Comparison of ENCODE assay signal across 23 mouse cellular contexts in the genomic region with DNA sequence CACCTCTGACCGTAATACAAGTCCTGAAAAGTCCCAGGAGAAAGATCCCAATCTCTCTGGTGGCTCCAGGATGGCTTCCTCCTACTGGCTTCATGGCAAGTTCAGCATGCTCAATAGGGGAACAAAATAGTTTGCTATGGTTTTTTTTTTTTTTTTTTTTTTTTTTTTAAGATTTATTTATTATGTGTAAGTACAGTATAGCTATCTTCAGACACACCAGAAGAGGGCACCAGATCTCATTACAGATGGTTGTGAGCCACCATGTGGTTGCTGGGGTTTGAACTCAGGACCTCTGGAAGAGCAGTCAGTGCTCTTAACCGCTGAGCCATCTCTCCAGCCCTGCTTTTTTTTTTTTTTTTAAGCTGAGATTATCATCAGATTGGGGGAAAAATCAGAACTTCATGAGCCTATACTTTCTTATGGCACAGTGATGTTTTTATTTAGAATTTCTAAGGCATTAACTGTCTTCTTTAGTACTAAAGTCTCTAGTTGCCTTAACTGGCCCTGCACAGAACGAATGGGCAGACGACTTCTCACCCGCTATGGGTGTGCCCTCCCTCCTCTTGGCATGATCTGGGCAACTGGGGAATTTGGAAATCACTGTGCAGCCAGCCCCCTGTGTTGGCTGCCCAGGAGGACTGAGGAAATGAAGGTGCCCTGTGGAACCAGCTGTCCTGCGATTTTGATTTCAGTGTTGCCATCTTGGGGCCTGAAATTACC.
A peak's percentile ranks its signal among the peaks of the same experiment; 100 is the strongest.
DNase-seq lines count a peak whose midpoint lies in the region; ATAC-seq and TF ChIP-seq lines count a peak whose summit lies in the region.
"Had no signal": no experiment of that assay in that cellular context is flagged by ENCODE, and none has a peak within 500 bp of the region (broad histone marks: within the 10 kb centered on the region; RNA-seq: fewer than 3 reads in every experiment).

No protein-coding gene starts in this region.

- TF ChIP-seq CTCF in stomach, postnatal 0 days (IDR thresholded peaks at IDR 0.05; ENCODE audit: low read depth), result no peak

- no peak overlapping the region for H3K4me3 ChIP-seq in hindbrain, embryonic 13.5 days
- no peak overlapping the region for H3K4me3 ChIP-seq in hindbrain, embryonic 12.5 days
- no peak overlapping the region for H3K4me3 ChIP-seq in stomach, postnatal 0 days (ENCODE audit: low read depth, low read length)
- H3K4me3 ChIP-seq in intestine, embryonic 15.5 days (replicated peaks), result no peak overlapping the region
- H3K4me3 ChIP-seq: embryonic facial prominence, embryonic 12.5 days; heart, embryonic 13.5 days; midbrain, embryonic 10.5 days; neural tube, embryonic 12.5 days had no signal

- H3K4me1 ChIP-seq in hindbrain, embryonic 13.5 days (replicated peaks), result peaks cover 36% of the 10 kb centered on the region
- peaks cover 11% of the 10 kb centered on the region; the same call in 1 of the 2 replicates for H3K4me1 ChIP-seq in hindbrain, embryonic 12.5 days
- H3K4me1 ChIP-seq in stomach, postnatal 0 days (replicated peaks; ENCODE audit: control insufficient read depth, insufficient read depth), result peaks cover 18% of the 10 kb centered on the region
- H3K4me1 ChIP-seq in intestine, embryonic 15.5 days (replicated peaks), result peaks cover 49% of the 10 kb centered on the region

- no peak overlapping the region for H3K27ac ChIP-seq in hindbrain, embryonic 13.5 days
- H3K27ac ChIP-seq in hindbrain, embryonic 12.5 days, result no peak overlapping the region
- peak overlapping the region; percentile 63 for H3K27ac ChIP-seq in stomach, postnatal 0 days (replicated peaks)
- H3K27ac ChIP-seq in intestine, embryonic 15.5 days, result no peak overlapping the region
- H3K27ac ChIP-seq: embryonic facial prominence, embryonic 12.5 days; heart, embryonic 13.5 days; kidney, postnatal 0 days; midbrain, embryonic 10.5 days; neural tube, embryonic 12.5 days had no signal

- ATAC-seq in hindbrain, embryonic 13.5 days (ENCODE audit: low FRiP score), result no peak
- no peak for ATAC-seq in hindbrain, embryonic 12.5 days (ENCODE audit: low FRiP score)
- ATAC-seq in stomach, postnatal 0 days (ENCODE audit: low FRiP score, low TSS enrichment), result no peak
- no peak for ATAC-seq in intestine, embryonic 15.5 days
- ATAC-seq: forebrain, embryonic 14.5 days; hindbrain, embryonic 16.5 days; midbrain, embryonic 16.5 days had no signal

- DNase-seq in lung, postnatal 36 days, result peak; percentile 34
- no peak for DNase-seq in lung, postnatal 4 days
- peak; percentile 82 for DNase-seq in adipocyte (ENCODE audit: low spot score)
- DNase-seq in stomach, postnatal 0 days (ENCODE audit: low spot score), result no peak
- DNase-seq in spleen, adult 12 weeks (ENCODE audit: low spot score), result no peak
- DNase-seq: cerebellum, adult 11 months; cerebellum, adult 9-11 months; embryo, embryonic 11 days; gastrocnemius, postnatal 25 days; heart, postnatal 10 days; liver; right cerebral cortex, postnatal 4 days had no signal

- H3K9ac ChIP-seq in hindbrain, embryonic 13.5 days, result 0 out of 2 replicates have a peak overlapping the region, but pooled peaks have one; percentile 9
- H3K9ac ChIP-seq in hindbrain, embryonic 12.5 days, result no peak overlapping the region
- H3K9ac ChIP-seq in stomach, postnatal 0 days (ENCODE audit: low read length), result no peak overlapping the region
- H3K9ac ChIP-seq in intestine, embryonic 15.5 days, result no peak overlapping the region
- H3K9ac ChIP-seq: embryonic facial prominence, embryonic 12.5 days; heart, embryonic 13.5 days; neural tube, embryonic 12.5 days had no signal

- H3K4me2 ChIP-seq in hindbrain, embryonic 13.5 days, result no peak overlapping the region
- H3K4me2 ChIP-seq in hindbrain, embryonic 12.5 days (replicated peaks), result no peak overlapping the region
- H3K4me2 ChIP-seq in stomach, postnatal 0 days (replicated peaks; ENCODE audit: low read depth), result no peak overlapping the region; the same call in 1 of the 2 replicates
- H3K4me2 ChIP-seq in intestine, embryonic 15.5 days (replicated peaks), result no peak overlapping the region
- H3K4me2 ChIP-seq: embryonic facial prominence, embryonic 12.5 days; heart, embryonic 13.5 days; neural tube, embryonic 12.5 days had no signal

- no peaks in the 10 kb centered on the region for H3K9me3 ChIP-seq in hindbrain, embryonic 13.5 days
- no peaks in the 10 kb centered on the region for H3K9me3 ChIP-seq in hindbrain, embryonic 12.5 days (replicated peaks)
- H3K9me3 ChIP-seq in stomach, postnatal 0 days (ENCODE audit: control insufficient read depth, low read length), result no peaks in the 10 kb centered on the region
- H3K9me3 ChIP-seq in intestine, embryonic 15.5 days, result no peaks in the 10 kb centered on the region
- H3K9me3 ChIP-seq: embryonic facial prominence, embryonic 12.5 days; heart, embryonic 13.5 days; midbrain, embryonic 10.5 days; neural tube, embryonic 12.5 days had no signal

- H3K27me3 ChIP-seq in hindbrain, embryonic 13.5 days, result peaks cover 41% of the 10 kb centered on the region
- H3K27me3 ChIP-seq in hindbrain, embryonic 12.5 days, result peaks cover 38% of the 10 kb centered on the region
- H3K27me3 ChIP-seq in stomach, postnatal 0 days (ENCODE audit: control insufficient read depth, insufficient read depth, low read length), result no peaks in the 10 kb centered on the region
- H3K27me3 ChIP-seq in intestine, embryonic 15.5 days (replicated peaks), result no peaks in the 10 kb centered on the region

- H3K36me3 ChIP-seq in hindbrain, embryonic 13.5 days, result no peaks in the 10 kb centered on the region
- H3K36me3 ChIP-seq in hindbrain, embryonic 12.5 days, result no peaks in the 10 kb centered on the region
- no peaks in the 10 kb centered on the region for H3K36me3 ChIP-seq in stomach, postnatal 0 days (ENCODE audit: control insufficient read depth, insufficient read depth, low read length)
- H3K36me3 ChIP-seq in intestine, embryonic 15.5 days, result no peaks in the 10 kb centered on the region
- H3K36me3 ChIP-seq: embryonic facial prominence, embryonic 12.5 days; heart, embryonic 13.5 days; midbrain, embryonic 10.5 days; neural tube, embryonic 12.5 days had no signal

- no peak for TF ChIP-seq EP300 in stomach, postnatal 0 days (optimal IDR thresholded peaks at IDR 0.05)

- WGBS in hindbrain, embryonic 13.5 days, result 83% methylated on average over 6 of the region's 6 CpGs
- 85% methylated on average over 6 of the region's 6 CpGs for WGBS in hindbrain, embryonic 12.5 days
- 75% methylated on average over 6 of the region's 6 CpGs for WGBS in stomach, postnatal 0 days
- WGBS in intestine, embryonic 15.5 days, result 88% methylated on average over 6 of the region's 6 CpGs

Comparison
In these comparisons a context has a peak if more than half of its experiments do, and no peak if none do; other contexts are left out.
1. DNase-seq: peak in lung, postnatal 36 days (single experiment) and adipocyte (single experiment); none in lung, postnatal 4 days (0 of 2), stomach, postnatal 0 days (single experiment) and spleen, adult 12 weeks (single experiment).